ENCODE assay signal across 8 mouse cellular contexts in the genomic region with DNA sequence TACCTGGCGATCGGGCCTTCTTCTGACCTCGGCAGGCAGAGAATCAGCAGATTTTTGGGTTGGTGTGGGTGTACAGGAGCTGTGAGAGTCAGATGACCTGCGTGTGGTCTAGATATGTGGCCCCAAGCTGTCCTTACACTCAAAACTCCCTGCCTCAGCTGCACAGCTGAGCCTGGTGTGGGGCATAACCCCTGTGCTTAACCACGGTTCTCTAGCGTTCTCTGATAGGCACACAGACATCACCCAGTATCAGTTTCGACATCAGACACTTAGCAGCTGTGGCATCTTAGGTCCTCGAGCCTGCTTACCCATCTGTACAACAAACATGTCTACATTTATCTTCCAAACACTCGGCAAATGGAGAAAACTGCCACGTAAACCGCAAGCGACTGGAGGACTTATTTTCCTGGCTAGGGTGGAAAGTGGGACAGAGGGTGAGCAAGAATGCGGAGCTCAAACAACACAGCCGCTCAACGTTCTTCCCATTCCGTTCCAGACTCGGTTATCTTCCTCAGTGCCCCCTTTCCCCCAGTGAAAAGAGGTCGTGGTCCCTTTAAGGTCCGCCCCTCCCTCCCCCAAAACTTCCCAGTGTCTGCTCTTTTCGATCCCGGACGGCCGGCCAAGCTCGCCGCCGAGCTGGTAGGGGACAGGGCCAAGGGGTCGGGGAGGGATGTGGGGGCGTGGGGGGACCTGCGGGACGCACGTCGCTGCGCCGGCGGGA. TPM values are rescaled to one million over a fixed set of nuclear protein-coding genes. Genes with fewer than 3 reads are reported as not detected.
DNase-seq lines count a peak whose midpoint lies in the region; ATAC-seq lines count a peak whose summit lies in the region.

Gene Hnrnpl, plus strand, starts transcription at position 321 of the 721 bp plus-strand sequence.

- peaks cover 64% of the 10 kb centered on the region for H3K4me1 ChIP-seq in forebrain, embryonic 10.5 days
- peaks cover 39% of the 10 kb centered on the region for H3K4me1 ChIP-seq in stomach, embryonic 16.5 days (ENCODE audit: control insufficient read depth, insufficient read depth, low read length)

- H3K9ac ChIP-seq in stomach, embryonic 16.5 days (ENCODE audit: low read length) = peak within 1 kb of the TSS; percentile 98

- intact Hi-C loops in heart, postnatal 25 days (cut with DNase I) = no loop called here

- no peaks in the 10 kb centered on the region for H3K9me3 ChIP-seq in forebrain, embryonic 10.5 days
- no peaks in the 10 kb centered on the region for H3K9me3 ChIP-seq in stomach, embryonic 16.5 days (replicated peaks; ENCODE audit: control insufficient read depth, low read length)

- H3K27ac ChIP-seq in forebrain, embryonic 10.5 days = peak within 1 kb of the TSS; percentile 100
- H3K27ac ChIP-seq in stomach, embryonic 16.5 days (ENCODE audit: low read length) = peak within 1 kb of the TSS; percentile 100

- peak within 1 kb of the TSS; percentile 88 for H3K4me2 ChIP-seq in stomach, embryonic 16.5 days (ENCODE audit: low read depth, low read length)

- peaks cover 18% of the 10 kb centered on the region for H3K36me3 ChIP-seq in forebrain, embryonic 10.5 days (replicated peaks)
- H3K36me3 ChIP-seq in stomach, embryonic 16.5 days (ENCODE audit: control insufficient read depth, insufficient read depth, low read length) = peaks cover 5% of the 10 kb centered on the region

- 4% methylated on average over 35 of the region's 35 CpGs for whole genome bisulfite sequencing in forebrain, embryonic 10.5 days
- 1% methylated on average over 35 of the region's 35 CpGs for WGBS in stomach, embryonic 16.5 days

- DNase-seq in cerebellum, adult 9-11 months = peak; percentile 66
- DNase-seq in ZHBTc4 (ENCODE audit: low read depth, low spot score) = peak; percentile 61
- no peak for DNase-seq in forebrain, embryonic 10.5 days (ENCODE audit: extremely low spot score, low spot score)
- no peak for DNase-seq in heart, postnatal 25 days (ENCODE audit: low spot score)
- DNase-seq in layer of hippocampus, postnatal 14 days (ENCODE audit: low spot score in 2 of 2) = peak in 1 of 2 experiments; percentile 67
- peak; percentile 67 for DNase-seq in lung, postnatal 14 days

- H3K27me3 ChIP-seq in forebrain, embryonic 10.5 days (ENCODE audit: poor library complexity, severe bottlenecking) = no peaks in the 10 kb centered on the region
- H3K27me3 ChIP-seq in stomach, embryonic 16.5 days (ENCODE audit: control insufficient read depth, insufficient read depth, low read length) = no peaks in the 10 kb centered on the region

- no peak for ATAC-seq in cerebellum, adult (ENCODE audit: insufficient number of reproducible peaks, low FRiP score, low TSS enrichment)
- peak; percentile 5 for ATAC-seq in stomach, embryonic 16.5 days (ENCODE audit: insufficient read depth, low FRiP score)

- peak within 1 kb of the TSS; percentile 93 for H3K4me3 ChIP-seq in forebrain, embryonic 10.5 days
- peak within 1 kb of the TSS; percentile 78 for H3K4me3 ChIP-seq in stomach, embryonic 16.5 days (replicated peaks; ENCODE audit: low read length)

RNA-seq across cellular contexts. Expression of gene Hnrnpl, which starts in this region (rescaled TPM):
- 325 and 336 TPM in 2 replicates for polyA plus RNA-seq in forebrain, embryonic 10.5 days (2016; fragmentation: Nextera tagmentation; extraction: Ambion mirVana)
- 100 to 1,000 TPM; 225 to 270 TPM for total RNA-seq in heart, postnatal 25 days (2021)
- 100 to 1,000 TPM; 379 to 416 TPM for total RNA-seq in layer of hippocampus, postnatal 14 days (2021)
- 170 and 200 TPM in 2 replicates for polyA plus RNA-seq in stomach, embryonic 16.5 days (2015; fragmentation: Nextera tagmentation; extraction: Ambion mirVana)

Comparison
In these comparisons a context has a peak if more than half of its experiments do, and no peak if none do; other contexts are left out.
1. DNase-seq: peak in cerebellum, adult 9-11 months (single experiment), ZHBTc4 (single experiment) and lung, postnatal 14 days (single experiment); none in forebrain, embryonic 10.5 days (single experiment) and heart, postnatal 25 days (single experiment).